In genomic region chr3:90255194-90255565, GRCm38 (mm10) we compare ENCODE assay signal across 1 mouse cellular context.
A peak's percentile ranks its signal among the peaks of the same experiment; 100 is the strongest.
TF ChIP-seq lines count a peak whose summit lies in the region.

No protein-coding gene starts in this region.

TF ChIP-seq in CH12.LX, 34 proteins besides CTCF, POLR2A, EP300 and RAD21:
- TF ChIP-seq CHD1 (IDR thresholded peaks at IDR 0.05; ENCODE audit: low read depth, low read length), result peak; percentile 21; the same call in 1 of the 2 replicates
- TF ChIP-seq MAX (IDR thresholded peaks at IDR 0.05; ENCODE audit: low read length), result no peak
- TF ChIP-seq POLR2AphosphoS2 (IDR thresholded peaks at IDR 0.05; ENCODE audit: low read depth, low read length), result 0 out of 2 replicates have a peak, but pooled peaks have one; percentile 34
